Mouse (Mus musculus): ENCODE results near the gene Gpr107. TPM values are rescaled to one million over a fixed set of nuclear protein-coding genes. Genes with fewer than 3 reads are reported as not detected.

Gpr107 gene
- polyA plus RNA-seq, 1 experiment = 28.2 TPM

DNA sequence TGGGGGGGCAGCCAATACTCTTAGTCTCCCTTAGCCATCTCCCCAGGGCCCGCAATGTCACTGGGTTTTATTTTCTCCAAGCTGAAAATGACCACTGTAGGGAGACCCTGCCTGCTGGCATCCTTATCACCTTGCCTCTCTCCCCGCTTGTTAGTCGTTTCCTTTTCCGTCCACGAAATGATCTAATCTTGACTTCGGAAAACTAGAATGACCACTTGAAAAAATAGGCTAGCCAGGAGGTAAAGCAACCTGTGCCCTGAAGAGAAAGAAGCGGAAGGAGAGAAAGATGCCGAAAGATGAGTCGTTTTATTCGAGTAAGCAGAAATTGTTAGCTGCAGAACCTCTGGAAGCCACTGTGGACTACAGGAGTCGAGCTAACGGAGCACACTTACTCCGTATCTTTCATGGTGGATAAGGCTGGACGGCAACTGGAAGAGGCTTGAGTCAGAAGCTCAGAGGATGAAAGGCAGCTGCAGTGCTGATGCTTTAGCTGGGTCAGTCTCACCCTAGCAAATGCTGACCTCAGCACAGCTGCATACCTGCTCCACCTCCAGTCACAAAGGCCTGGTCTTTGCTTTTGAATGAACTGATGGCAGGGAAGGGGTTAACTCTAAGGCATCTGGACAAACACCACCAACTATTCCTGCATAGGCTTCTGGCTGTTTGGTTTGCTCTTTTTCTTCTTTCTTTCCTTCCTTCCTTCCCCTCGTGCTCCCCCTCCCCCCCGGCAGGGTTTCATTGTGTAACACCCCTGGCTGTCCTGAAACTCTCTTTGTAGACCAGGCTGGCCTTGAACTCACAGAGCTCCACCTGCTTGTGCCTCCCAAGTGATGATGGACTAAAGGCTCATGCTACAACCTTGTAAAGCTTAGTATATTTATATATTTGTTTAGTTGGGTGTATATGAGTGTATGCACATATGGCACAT lies 8.1 kb upstream of the Gpr107 start:
- TF ChIP-seq POLR2A (IDR thresholded peaks at IDR 0.05; ENCODE audit: extremely low read depth, insufficient read depth, low read length) = no peak
- TF ChIP-seq CTCF (IDR thresholded peaks at IDR 0.05; ENCODE audit: extremely low read depth, insufficient read depth, low read length) = no peak
- H3K4me3 ChIP-seq (ENCODE audit: insufficient read depth, low read length) = no peak overlapping the region
- H3K27ac ChIP-seq (ENCODE audit: insufficient read depth, low read length) = no peak overlapping the region
- peaks cover 2% of the 10 kb centered on the region; the same call in 1 of the 2 replicates for H3K4me1 ChIP-seq (ENCODE audit: control insufficient read depth, insufficient read depth, low read length)

DNA sequence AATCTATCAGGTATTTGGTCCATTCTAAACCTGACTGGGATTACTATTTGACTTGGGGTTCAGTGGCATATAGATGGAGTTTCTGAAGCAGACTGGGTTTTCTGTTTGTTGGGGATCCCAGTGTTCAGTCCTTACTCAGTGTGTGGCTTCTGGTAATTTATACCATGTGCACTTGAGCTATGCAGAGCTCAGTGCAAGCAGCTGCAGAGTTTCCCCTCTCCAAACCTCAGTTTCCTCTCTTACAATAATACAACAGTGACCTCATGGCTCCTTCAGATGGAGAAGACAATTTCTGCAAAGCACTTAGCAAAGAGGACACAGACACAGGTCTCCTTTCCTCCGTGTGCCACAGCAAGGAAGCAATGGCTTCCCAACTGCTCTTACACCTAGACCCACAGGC lies 7.2 kb upstream of the Gpr107 start:
- Histone ChIP-seq H3K4me1 (ENCODE audit: control insufficient read depth, insufficient read depth, low read length) (peaks cover under 1% of the 10 kb centered on the region; the same call in 1 of the 2 replicates), H3K4me3 (ENCODE audit: insufficient read depth, low read length) (no peak overlapping the region), H3K27ac (ENCODE audit: insufficient read depth, low read length) (no peak overlapping the region)
- no peak for TF ChIP-seq CTCF (IDR thresholded peaks at IDR 0.05; ENCODE audit: extremely low read depth, insufficient read depth, low read length)
- TF ChIP-seq POLR2A (IDR thresholded peaks at IDR 0.05; ENCODE audit: extremely low read depth, insufficient read depth, low read length) = no peak

DNA sequence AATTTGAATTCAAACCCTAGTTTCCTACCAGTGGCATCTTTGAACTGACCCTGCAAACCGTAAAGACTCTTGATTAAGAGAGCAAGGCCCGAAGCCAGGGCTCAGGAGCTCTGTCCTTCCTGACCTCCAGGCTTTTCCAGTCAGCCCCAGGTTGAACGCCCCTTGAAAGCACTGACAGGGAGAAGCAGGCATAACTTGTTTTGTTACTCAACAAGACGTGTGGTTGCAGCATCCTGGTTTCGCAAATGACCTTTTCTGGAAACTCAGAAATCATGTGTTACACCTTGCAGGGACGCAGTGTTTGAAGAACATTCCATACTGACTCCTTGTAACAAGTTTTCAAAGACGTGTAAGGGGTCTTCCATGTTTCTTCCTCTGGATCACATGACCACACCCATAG lies 5.1 kb upstream of the Gpr107 start:
- no peak overlapping the region for H3K4me3 ChIP-seq (ENCODE audit: insufficient read depth, low read length)
- TF ChIP-seq POLR2A (IDR thresholded peaks at IDR 0.05; ENCODE audit: extremely low read depth, insufficient read depth, low read length) (no peak), CTCF (IDR thresholded peaks at IDR 0.05; ENCODE audit: extremely low read depth, insufficient read depth, low read length) (no peak)
- H3K4me1 ChIP-seq (ENCODE audit: control insufficient read depth, insufficient read depth, low read length) = no peaks in the 10 kb centered on the region; the same call in 1 of the 2 replicates
- H3K27ac ChIP-seq (ENCODE audit: insufficient read depth, low read length) = no peak overlapping the region

- Histone ChIP-seq H3K27ac (ENCODE audit: insufficient read depth, low read length) (no peak overlapping the region), H3K4me3 (ENCODE audit: insufficient read depth, low read length) (peak overlapping the region; percentile 81; the same call in 1 of the 2 replicates), H3K4me1 (ENCODE audit: control insufficient read depth, insufficient read depth, low read length) (peaks cover 1% of the 10 kb centered on the region; the same call in 1 of the 2 replicates)
- no peak for TF ChIP-seq POLR2A (IDR thresholded peaks at IDR 0.05; ENCODE audit: extremely low read depth, insufficient read depth, low read length)
These were observed 1.4 kb upstream of the Gpr107 start for GRCm38 (mm10) chr2:31150762-31151161.

GRCm38 (mm10) chr2:31156846-31157245 lies 4.7 kb downstream of the Gpr107 start:
- no peak for TF ChIP-seq CTCF (IDR thresholded peaks at IDR 0.05; ENCODE audit: extremely low read depth, insufficient read depth, low read length)
- Histone ChIP-seq H3K4me1 (ENCODE audit: control insufficient read depth, insufficient read depth, low read length) (peaks cover 1% of the 10 kb centered on the region; the same call in 1 of the 2 replicates), H3K4me3 (ENCODE audit: insufficient read depth, low read length) (no peak overlapping the region), H3K27ac (ENCODE audit: insufficient read depth, low read length) (no peak overlapping the region)

GRCm38 (mm10) chr2:31160147-31160920 lies 8.2 kb downstream of the Gpr107 start:
- Histone ChIP-seq H3K4me3 (ENCODE audit: insufficient read depth, low read length) (no peak overlapping the region), H3K4me1 (ENCODE audit: control insufficient read depth, insufficient read depth, low read length) (peaks cover 5% of the 10 kb centered on the region)
- TF ChIP-seq CTCF (IDR thresholded peaks at IDR 0.05; ENCODE audit: extremely low read depth, insufficient read depth, low read length) = no peak
- no peak for TF ChIP-seq POLR2A (IDR thresholded peaks at IDR 0.05; ENCODE audit: extremely low read depth, insufficient read depth, low read length)

DNA sequence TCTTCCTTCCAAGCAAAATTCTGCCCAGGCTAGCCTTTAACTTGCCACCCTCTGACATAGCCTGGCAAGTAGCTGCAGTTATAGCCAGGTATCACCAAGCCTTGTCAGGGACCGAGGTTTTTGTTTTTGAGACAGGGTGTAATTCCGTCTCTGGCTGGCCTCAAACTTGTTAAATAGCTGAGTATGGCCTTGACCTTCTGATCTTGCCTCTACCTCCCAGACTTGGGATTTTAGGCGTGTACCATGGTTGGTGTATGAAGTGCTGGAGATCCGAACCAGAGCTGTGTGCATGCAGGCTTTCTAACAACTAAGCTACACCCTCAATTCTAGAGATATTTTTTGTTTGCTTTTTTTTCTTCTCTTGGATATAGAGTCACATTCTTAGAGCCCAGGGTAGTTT lies 9.5 kb downstream of the Gpr107 start:
- Histone ChIP-seq H3K4me1 (ENCODE audit: control insufficient read depth, insufficient read depth, low read length) (peaks cover 9% of the 10 kb centered on the region), H3K4me3 (ENCODE audit: insufficient read depth, low read length) (no peak overlapping the region), H3K27ac (ENCODE audit: insufficient read depth, low read length) (no peak overlapping the region)
- TF ChIP-seq POLR2A (IDR thresholded peaks at IDR 0.05; ENCODE audit: extremely low read depth, insufficient read depth, low read length) (no peak), CTCF (IDR thresholded peaks at IDR 0.05; ENCODE audit: extremely low read depth, insufficient read depth, low read length) (no peak)

More at GRCm38 (mm10) chr2:31160147-31160920, 8.2 kb downstream of the Gpr107 start:
- H3K27ac ChIP-seq (ENCODE audit: insufficient read depth, low read length) = no peak overlapping the region

- Histone ChIP-seq H3K4me1 (ENCODE audit: control insufficient read depth, insufficient read depth, low read length) (peaks cover 9% of the 10 kb centered on the region), H3K27ac (ENCODE audit: insufficient read depth, low read length) (no peak overlapping the region), H3K4me3 (ENCODE audit: insufficient read depth, low read length) (no peak overlapping the region)
- TF ChIP-seq POLR2A (IDR thresholded peaks at IDR 0.05; ENCODE audit: extremely low read depth, insufficient read depth, low read length) (no peak), CTCF (IDR thresholded peaks at IDR 0.05; ENCODE audit: extremely low read depth, insufficient read depth, low read length) (no peak)
These were observed 11.4 kb downstream of the Gpr107 start for GRCm38 (mm10) chr2:31163361-31164118.

DNA sequence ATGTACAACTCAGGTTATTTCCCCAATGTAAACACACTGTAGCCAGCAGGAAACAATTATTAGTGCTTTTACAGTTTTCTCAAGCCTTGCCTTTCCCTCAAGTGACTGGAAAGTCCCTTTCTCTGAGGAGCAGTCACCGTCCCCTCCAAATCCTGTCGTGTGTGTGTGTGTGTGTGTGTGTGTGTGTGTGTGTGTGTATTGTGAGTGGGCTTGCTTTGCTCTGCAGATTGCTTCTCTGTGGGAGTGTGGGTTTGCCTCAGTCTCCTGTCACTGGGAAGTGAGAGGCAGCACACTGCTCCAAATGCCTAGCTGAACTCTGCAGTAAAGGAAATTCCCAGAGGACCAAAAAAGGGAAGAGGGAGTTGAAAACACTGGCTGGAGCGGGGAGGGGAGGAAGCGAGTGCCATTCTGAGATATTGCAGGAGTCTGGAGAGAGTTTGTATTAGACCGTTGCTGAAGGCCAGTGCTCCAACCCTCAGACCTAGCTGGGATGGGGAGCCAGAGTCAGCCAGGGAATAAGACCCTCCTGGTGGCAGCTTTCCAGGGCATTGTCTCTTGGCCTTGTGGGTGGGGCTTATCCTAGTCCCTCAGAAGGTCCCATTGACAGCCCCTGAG lies 12.8 kb downstream of the Gpr107 start:
- Histone ChIP-seq H3K4me3 (ENCODE audit: insufficient read depth, low read length) (no peak overlapping the region), H3K4me1 (ENCODE audit: control insufficient read depth, insufficient read depth, low read length) (peaks cover 9% of the 10 kb centered on the region), H3K27ac (ENCODE audit: insufficient read depth, low read length) (no peak overlapping the region)
- no peak for TF ChIP-seq CTCF (IDR thresholded peaks at IDR 0.05; ENCODE audit: extremely low read depth, insufficient read depth, low read length)
- TF ChIP-seq POLR2A (IDR thresholded peaks at IDR 0.05; ENCODE audit: extremely low read depth, insufficient read depth, low read length) = no peak

Measured in cortical plate, adult 2 months (tissue).